In the genomic region with DNA sequence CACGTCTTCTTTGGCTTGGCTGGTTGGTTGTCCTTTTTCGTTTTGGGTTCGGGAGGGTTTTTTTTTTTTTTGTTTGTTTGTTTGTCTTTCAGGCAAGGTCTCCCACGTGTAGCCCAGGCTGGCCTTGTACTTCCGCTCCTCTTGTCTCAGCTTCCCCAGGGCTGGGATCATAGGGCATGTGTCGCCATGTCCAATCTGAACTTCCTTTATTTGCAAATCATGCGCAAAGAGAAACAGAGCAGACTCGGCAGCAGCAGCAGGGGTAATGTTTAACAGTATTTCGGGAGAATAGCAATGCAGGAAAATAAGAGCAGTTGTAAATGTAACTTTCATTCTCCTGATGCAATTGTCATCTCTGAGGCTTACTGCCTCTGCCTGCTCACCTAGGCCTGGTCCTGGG, we compare ENCODE assay signal across 20 mouse cellular contexts. TPM values are rescaled to one million over a fixed set of nuclear protein-coding genes. Genes with fewer than 3 reads are reported as not detected.
DNase-seq lines count a peak whose midpoint lies in the region; ATAC-seq and TF ChIP-seq lines count a peak whose summit lies in the region.
"Had no signal": no experiment of that assay in that cellular context is flagged by ENCODE, and none has a peak within 500 bp of the region (broad histone marks: within the 10 kb centered on the region; RNA-seq: fewer than 3 reads in every experiment).

No protein-coding gene starts in this region.

- DNase-seq in lung, adult 2 months = no peak
- DNase-seq in kidney, adult 9 months = peak; percentile 71
- DNase-seq in liver, adult 2 months (ENCODE audit: extremely low read depth, low read depth, low spot score) = peak; percentile 97
- no peak for DNase-seq in cerebellum, postnatal 14 days
- DNase-seq: cerebellum, postnatal 10 days; gastrocnemius, postnatal 36 days; heart, postnatal 14 days; lung, postnatal 14 days; right cerebral cortex, postnatal 14 days had no signal

- no peak for TF ChIP-seq CTCF in lung, adult 2 months (IDR thresholded peaks at IDR 0.05; ENCODE audit: insufficient read depth, low read length)
- TF ChIP-seq CTCF in liver, adult 2 months (IDR thresholded peaks at IDR 0.05; ENCODE audit: low read depth, low read length) = no peak

- 0 out of 2 replicates have a peak, but pooled peaks cover 3% of the 10 kb centered on the region for H3K9me3 ChIP-seq in lung, embryonic 16.5 days (ENCODE audit: control insufficient read depth, low read length)
- no peaks in the 10 kb centered on the region for H3K9me3 ChIP-seq in stomach, embryonic 16.5 days (replicated peaks; ENCODE audit: control insufficient read depth, low read length)
- H3K9me3 ChIP-seq: forebrain, embryonic 12.5 days; limb, embryonic 13.5 days; midbrain, embryonic 10.5 days; neural tube, embryonic 12.5 days had no signal

- no peak overlapping the region for H3K4me3 ChIP-seq in lung, embryonic 16.5 days (ENCODE audit: low read length)
- no peak overlapping the region for H3K4me3 ChIP-seq in lung, adult 2 months (replicated peaks; ENCODE audit: extremely low read depth, low read depth, low read length)
- H3K4me3 ChIP-seq in liver, adult 2 months (ENCODE audit: insufficient read depth, low read depth, low read length) = no peak overlapping the region
- no peak overlapping the region for H3K4me3 ChIP-seq in stomach, embryonic 16.5 days (replicated peaks; ENCODE audit: low read length)
- H3K4me3 ChIP-seq: forebrain, embryonic 12.5 days; limb, embryonic 13.5 days; midbrain, embryonic 10.5 days; neural tube, embryonic 12.5 days had no signal

- 58% methylated on average over 9 of the region's 9 CpGs for WGBS in lung, embryonic 16.5 days
- WGBS in lung, adult 2 months = 78% methylated on average over 9 of the region's 9 CpGs
- WGBS in liver, adult 2 months = 22% methylated on average over 9 of the region's 9 CpGs
- WGBS in stomach, embryonic 16.5 days = 69% methylated on average over 9 of the region's 9 CpGs

- H3K36me3 ChIP-seq in lung, embryonic 16.5 days (ENCODE audit: control insufficient read depth, insufficient read depth, low read length) = no peaks in the 10 kb centered on the region
- no peaks in the 10 kb centered on the region for H3K36me3 ChIP-seq in liver, adult 2 months (ENCODE audit: control insufficient read depth, insufficient read depth, low read length)
- no peaks in the 10 kb centered on the region for H3K36me3 ChIP-seq in stomach, embryonic 16.5 days (ENCODE audit: control insufficient read depth, insufficient read depth, low read length)
- H3K36me3 ChIP-seq: forebrain, embryonic 12.5 days; limb, embryonic 13.5 days; midbrain, embryonic 10.5 days; neural tube, embryonic 12.5 days had no signal

- H3K4me2 ChIP-seq in lung, embryonic 16.5 days (ENCODE audit: low read depth, low read length) = no peak overlapping the region
- no peak overlapping the region for H3K4me2 ChIP-seq in stomach, embryonic 16.5 days (ENCODE audit: low read depth, low read length)
- H3K4me2 ChIP-seq: forebrain, embryonic 12.5 days; heart, embryonic 11.5 days; hindbrain, embryonic 14.5 days; limb, embryonic 13.5 days; neural tube, embryonic 12.5 days had no signal

- no peaks in the 10 kb centered on the region for H3K27me3 ChIP-seq in lung, embryonic 16.5 days (ENCODE audit: control insufficient read depth, insufficient read depth, low read depth, low read length)
- H3K27me3 ChIP-seq in liver, adult 2 months (ENCODE audit: control insufficient read depth, insufficient read depth, low read length) = no peaks in the 10 kb centered on the region
- H3K27me3 ChIP-seq in stomach, embryonic 16.5 days (ENCODE audit: control insufficient read depth, insufficient read depth, low read length) = no peaks in the 10 kb centered on the region
- H3K27me3 ChIP-seq: limb, embryonic 13.5 days; neural tube, embryonic 12.5 days had no signal

- no peak for TF ChIP-seq POLR2A in lung, adult 2 months (IDR thresholded peaks at IDR 0.05; ENCODE audit: borderline replicate concordance, extremely low read depth, low read depth, low read length)
- no peak for TF ChIP-seq POLR2A in liver, adult 2 months (IDR thresholded peaks at IDR 0.05; ENCODE audit: extremely low read depth, insufficient read depth, low read length)

- no peak for ATAC-seq in lung, embryonic 16.5 days (ENCODE audit: low read depth)
- ATAC-seq in stomach, embryonic 16.5 days (ENCODE audit: insufficient read depth, low FRiP score) = no peak
- ATAC-seq in megakaryocyte progenitor cell, adult 5-6 weeks (replicated peaks; ENCODE audit: poor library complexity) = no peak
- ATAC-seq: intestine, embryonic 16.5 days had no signal

- peaks cover 26% of the 10 kb centered on the region for H3K4me1 ChIP-seq in lung, embryonic 16.5 days (replicated peaks; ENCODE audit: control insufficient read depth, insufficient read depth, low read length)
- H3K4me1 ChIP-seq in lung, adult 2 months (ENCODE audit: control insufficient read depth, insufficient read depth, low read length) = peaks cover 8% of the 10 kb centered on the region
- peaks cover 23% of the 10 kb centered on the region for H3K4me1 ChIP-seq in liver, adult 2 months (ENCODE audit: control insufficient read depth, insufficient read depth, low read length)
- peaks cover 28% of the 10 kb centered on the region for H3K4me1 ChIP-seq in stomach, embryonic 16.5 days (ENCODE audit: control insufficient read depth, insufficient read depth, low read length)

- no peaks in the 10 kb centered on the region for H3K79me2 ChIP-seq in liver, adult 2 months (ENCODE audit: control insufficient read depth, insufficient read depth, low read length)

- peak overlapping the region; percentile 51; the same call in 1 of the 2 replicates for H3K27ac ChIP-seq in lung, embryonic 16.5 days (ENCODE audit: low read length)
- peak overlapping the region; percentile 91 for H3K27ac ChIP-seq in liver, adult 2 months (replicated peaks; ENCODE audit: insufficient read depth, low read depth, low read length)
- H3K27ac ChIP-seq in stomach, embryonic 16.5 days (ENCODE audit: low read length) = peak overlapping the region; percentile 68
- H3K27ac ChIP-seq: forebrain, embryonic 12.5 days; hindbrain, embryonic 14.5 days; limb, embryonic 13.5 days; midbrain, embryonic 10.5 days; neural tube, embryonic 12.5 days had no signal

- H3K9ac ChIP-seq in lung, embryonic 16.5 days (ENCODE audit: low read length) = no peak overlapping the region
- peak overlapping the region; percentile 25; the same call in 1 of the 2 replicates for H3K9ac ChIP-seq in liver, adult 2 months (ENCODE audit: low read depth, low read length)
- H3K9ac ChIP-seq in stomach, embryonic 16.5 days (ENCODE audit: low read length) = no peak overlapping the region
- H3K9ac ChIP-seq: forebrain, embryonic 12.5 days; hindbrain, embryonic 14.5 days; limb, embryonic 13.5 days; neural tube, embryonic 12.5 days had no signal

RNA-seq across cellular contexts. Expression of a gene that starts 27.0 kb away (rescaled TPM):
- polyA plus RNA-seq in lung, embryonic 16.5 days (2015; fragmentation: Nextera tagmentation; extraction: Ambion mirVana) = 11.0 and 11.7 TPM in 2 replicates
- 5.1 TPM in 2 replicates for polyA plus RNA-seq in lung, adult 2 months (2012; rRNA removed)
- 3.9 and 4.2 TPM in 2 replicates for total RNA-seq in liver, adult 2 months (2014; rRNA removed)
- 1.5 and 2.0 TPM in 2 replicates for polyA plus RNA-seq in liver, adult 2 months (2012; rRNA removed)
- polyA plus RNA-seq in stomach, embryonic 16.5 days (2015; fragmentation: Nextera tagmentation; extraction: Ambion mirVana) = 10.5 and 11.0 TPM in 2 replicates
- 5.6 and 6.5 TPM in 2 replicates for total RNA-seq in megakaryocyte progenitor cell, adult 5-6 weeks (2015)
- total RNA-seq in megakaryocyte progenitor cell, adult 5-6 weeks (2017) = 6.9 and 9.0 TPM in 2 replicates

RNA-seq across cellular contexts. Expression of a gene that starts 38.9 kb away (rescaled TPM):
- polyA plus RNA-seq in lung, embryonic 16.5 days (2015; fragmentation: Nextera tagmentation; extraction: Ambion mirVana) = 0.94 and 1.3 TPM in 2 replicates
- polyA plus RNA-seq in lung, adult 2 months (2012; rRNA removed) = not detected in 2 replicates
- total RNA-seq in liver, adult 2 months (2014; rRNA removed) = not detected in 2 replicates
- polyA plus RNA-seq in liver, adult 2 months (2012; rRNA removed) = not detected in 2 replicates
- polyA plus RNA-seq in stomach, embryonic 16.5 days (2015; fragmentation: Nextera tagmentation; extraction: Ambion mirVana) = 1.6 and 2.2 TPM in 2 replicates
- not detected in 2 replicates for total RNA-seq in megakaryocyte progenitor cell, adult 5-6 weeks (2015)
- not detected in 2 replicates for total RNA-seq in megakaryocyte progenitor cell, adult 5-6 weeks (2017)
- total RNA-seq: monocyte, adult 5-6 weeks had no signal
- polyA plus RNA-seq: heart, embryonic 11.5 days had no signal

Comparison
In these comparisons a context has a peak if more than half of its experiments do, and no peak if none do; other contexts are left out.
1. DNase-seq: peak in kidney, adult 9 months (single experiment) and liver, adult 2 months (single experiment); none in lung, adult 2 months (single experiment) and cerebellum, postnatal 14 days (0 of 2).
2. Peak in every context shown above with its lines, with median percentiles within 50 percentile points of each other: H3K27ac ChIP-seq.